Mouse (Mus musculus) kidney, adult 2 months (tissue): ENCODE measurements around the gene Ikzf2. TPM values are rescaled to one million over a fixed set of nuclear protein-coding genes. Genes with fewer than 3 reads are reported as not detected.

Experiments used
- DNase-seq: peaks from one replicate; pipeline ENCODE4 v3.0.0; 2021
- H3K27ac ChIP-seq: fragments of 200-500 bp; 2 replicates; pipeline ENCODE4 v1.5.1; 2012; ENCODE audit warnings: low read depth, low read length, control low read depth, inconsistent platforms; ENCODE audit not compliant: insufficient read depth
- H3K27me3 ChIP-seq: fragments of 200-500 bp; replicated peaks from 2 replicates; pipeline ENCODE4 v1.6.1; 2012; ENCODE audit warnings: mild to moderate bottlenecking, moderate library complexity, low read length, inconsistent platforms; ENCODE audit not compliant: control insufficient read depth, insufficient read depth
- H3K36me3 ChIP-seq: fragments of 200-500 bp; 2 replicates; pipeline ENCODE4 v1.6.1; 2012; ENCODE audit warnings: mild to moderate bottlenecking, moderate library complexity, low read length, inconsistent platforms; ENCODE audit not compliant: control insufficient read depth, insufficient read depth
- H3K4me1 ChIP-seq: fragments of 200-500 bp; 2 replicates; pipeline ENCODE4 v1.6.1; 2011; ENCODE audit warnings: low read length; ENCODE audit not compliant: control insufficient read depth, insufficient read depth
- H3K4me3 ChIP-seq: fragments of 200-500 bp; 2 replicates; pipeline ENCODE4 v1.5.1; 2011; ENCODE audit warnings: mild to moderate bottlenecking, low read depth, low read length, control low read depth; ENCODE audit not compliant: insufficient read depth
- CTCF ChIP-seq: fragments of 200-500 bp; conservative IDR thresholded peaks from 2 replicates; pipeline ENCODE4 v1.5.1; 2011; ENCODE audit warnings: low read depth, mild to moderate bottlenecking, control low read depth, low read length, moderate library complexity, mixed read lengths; ENCODE audit not compliant: insufficient read depth, insufficient read length
- POLR2A ChIP-seq: fragments of 200-500 bp; IDR thresholded peaks from one replicate; pipeline ENCODE4 v1.6.1; 2011; ENCODE audit warnings: low read depth, low read length, control low read depth
- WGBS: fragments of 180-500 bp; shearing (Covaris S2); methylation state at CpG from one replicate; pipeline ENCODE4 v1.1.7; 2018; 5-methylcytosine and 5-hydroxymethylcytosine counted together
- polyA plus RNA-seq: library from polyadenylated mRNA; depleted of rRNA; stranded (reverse); fragments of >200 nt; gene quantifications from 2 replicates; pipeline ENCODE4 v1.2.3, GENCODE M21; 2012

The Ikzf2 gene
- polyA plus RNA-seq, 1 experiment = 1.5 TPM

GRCm38 (mm10) chr1:69612076-69612475 lies 75.0 kb downstream of the Ikzf2 start:
- Histone ChIP-seq H3K27me3 (no peaks in the 10 kb centered on the region), H3K36me3 (no peaks in the 10 kb centered on the region), H3K4me1 (peaks cover 9% of the 10 kb centered on the region; the same call in 1 of the 2 replicates), H3K27ac (no peak overlapping the region), H3K4me3 (no peak overlapping the region)
- TF ChIP-seq CTCF (no peak), POLR2A (no peak)
- no peak for DNase-seq
- WGBS = 91% methylated on average over 5 of the region's 5 CpGs

- H3K36me3 ChIP-seq = no peaks in the 10 kb centered on the region
- H3K4me1 ChIP-seq = peaks cover 9% of the 10 kb centered on the region; the same call in 1 of the 2 replicates
- H3K27me3 ChIP-seq = no peaks in the 10 kb centered on the region
- H3K4me3 ChIP-seq = no peak overlapping the region
- 51% methylated on average over 4 of the region's 4 CpGs for WGBS
- peak; percentile 37 for DNase-seq
- TF ChIP-seq CTCF (no peak), POLR2A (no peak)
- H3K27ac ChIP-seq = no peak overlapping the region
Observed at GRCm38 (mm10) chr1:69611204-69611725, 75.8 kb downstream of the Ikzf2 start.

- DNase-seq = peak; percentile 74
- H3K4me3 ChIP-seq = no peak overlapping the region
- H3K4me1 ChIP-seq = peaks cover 9% of the 10 kb centered on the region; the same call in 1 of the 2 replicates
- H3K36me3 ChIP-seq = no peaks in the 10 kb centered on the region
- TF ChIP-seq CTCF (no peak), POLR2A (no peak)
- WGBS = 25% methylated on average over 7 of the region's 7 CpGs
- peak overlapping the region; percentile 46; the same call in 1 of the 2 replicates for H3K27ac ChIP-seq
- H3K27me3 ChIP-seq = no peaks in the 10 kb centered on the region
Observed at GRCm38 (mm10) chr1:69610791-69611190, 76.3 kb downstream of the Ikzf2 start.

- H3K4me3 ChIP-seq = no peak overlapping the region
- H3K27ac ChIP-seq = no peak overlapping the region
- TF ChIP-seq CTCF (no peak), POLR2A (no peak)
- DNase-seq = no peak
- H3K4me1 ChIP-seq = peaks cover 9% of the 10 kb centered on the region; the same call in 1 of the 2 replicates
- no peaks in the 10 kb centered on the region for H3K36me3 ChIP-seq
- 78% methylated on average over 5 of the region's 5 CpGs for WGBS
- H3K27me3 ChIP-seq = no peaks in the 10 kb centered on the region
Observed at GRCm38 (mm10) chr1:69608846-69609245, 78.2 kb downstream of the Ikzf2 start.

- no peaks in the 10 kb centered on the region for H3K36me3 ChIP-seq
- H3K27ac ChIP-seq = no peak overlapping the region
- no peaks in the 10 kb centered on the region for H3K27me3 ChIP-seq
- WGBS = 93% methylated on average over 1 of the region's 1 CpGs
- TF ChIP-seq POLR2A (no peak), CTCF (no peak)
- no peak overlapping the region for H3K4me3 ChIP-seq
- H3K4me1 ChIP-seq = peaks cover 9% of the 10 kb centered on the region; the same call in 1 of the 2 replicates
- no peak for DNase-seq
Observed at GRCm38 (mm10) chr1:69606844-69607243, 80.2 kb downstream of the Ikzf2 start.

- TF ChIP-seq POLR2A = no peak
- no peak for TF ChIP-seq CTCF
- WGBS = 47% methylated on average over 3 of the region's 3 CpGs
Observed at GRCm38 (mm10) chr1:69604213-69604612, 82.8 kb downstream of the Ikzf2 start.

GRCm38 (mm10) chr1:69600954-69601353 lies 86.1 kb downstream of the Ikzf2 start:
- no peak overlapping the region for H3K4me3 ChIP-seq
- DNase-seq = no peak
- H3K4me1 ChIP-seq = no peaks in the 10 kb centered on the region
- H3K27ac ChIP-seq = no peak overlapping the region
- H3K36me3 ChIP-seq = no peaks in the 10 kb centered on the region
- H3K27me3 ChIP-seq = no peaks in the 10 kb centered on the region
- 74% methylated on average over 1 of the region's 1 CpGs for WGBS
- TF ChIP-seq POLR2A = no peak
- TF ChIP-seq CTCF = no peak

More at GRCm38 (mm10) chr1:69604213-69604612, 82.8 kb downstream of the Ikzf2 start:
- no peak for DNase-seq
- Histone ChIP-seq H3K27me3 (no peaks in the 10 kb centered on the region), H3K27ac (no peak overlapping the region), H3K36me3 (no peaks in the 10 kb centered on the region), H3K4me1 (no peaks in the 10 kb centered on the region), H3K4me3 (no peak overlapping the region)
